Mouse (Mus musculus): ENCODE results near the gene Vps8. TPM values are rescaled to one million over a fixed set of nuclear protein-coding genes. Genes with fewer than 3 reads are reported as not detected.

The Vps8 gene
- polyA plus RNA-seq (2015; fragmentation: Nextera tagmentation; extraction: Ambion mirVana): 21.4 and 23.0 TPM in 2 replicates

DNA sequence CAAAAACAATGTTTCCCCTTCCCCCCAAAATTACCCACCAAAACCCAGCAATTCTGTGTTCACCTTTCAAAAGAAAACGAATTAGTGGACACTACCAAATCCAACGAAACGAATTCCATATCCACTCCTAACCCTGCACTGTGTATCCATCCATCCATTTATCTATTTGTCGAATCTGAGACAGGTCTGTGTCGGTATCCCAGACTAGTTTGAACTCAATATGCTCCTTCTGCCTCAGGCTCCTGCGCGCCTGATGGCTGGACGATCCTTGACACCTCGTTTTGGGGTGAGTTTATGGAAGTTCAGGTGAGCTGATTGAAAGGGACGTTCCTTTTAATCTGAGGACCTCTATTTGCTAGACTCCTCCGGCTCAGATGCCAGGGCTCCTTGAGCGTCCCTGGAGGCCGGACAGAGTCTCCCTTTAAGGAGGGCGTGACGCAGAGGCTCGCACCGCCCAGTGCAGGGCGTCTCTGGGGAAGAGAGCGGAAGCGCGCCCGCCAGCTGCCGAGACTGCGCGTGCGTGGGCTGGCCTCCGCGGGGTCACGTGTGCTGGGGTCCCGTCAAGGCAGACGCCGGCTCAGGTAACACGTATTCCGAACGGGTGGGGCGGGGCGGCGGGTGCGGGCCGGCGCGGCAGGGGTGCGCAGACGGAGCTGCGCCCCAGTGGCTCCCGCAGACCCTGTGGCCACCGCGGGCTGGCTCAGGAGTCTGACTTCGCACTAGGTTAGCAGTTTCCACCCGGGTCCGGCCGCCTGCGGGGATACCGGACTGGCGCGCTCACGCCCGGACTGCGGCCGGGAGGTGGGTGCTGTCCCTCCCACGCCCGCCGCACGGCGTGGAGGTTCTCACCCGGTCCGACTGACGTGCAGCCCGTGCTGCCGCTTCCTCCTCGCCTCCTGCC is at the start of gene Vps8:
Gene Vps8 (plus strand): TSS at position 474 of the 901 bp plus-strand sequence.
- ATAC-seq (replicated peaks; ENCODE audit: insufficient number of reproducible peaks, insufficient read depth, low FRiP score, low read depth): peak; percentile 97
- H3K27me3 ChIP-seq: no peaks in the 10 kb centered on the region
- peak within 1 kb of the TSS; percentile 90 for H3K4me2 ChIP-seq
- H3K36me3 ChIP-seq: no peaks in the 10 kb centered on the region
- H3K27ac ChIP-seq: peak within 1 kb of the TSS; percentile 82
- WGBS: 1% methylated on average over 61 of the region's 71 CpGs
- H3K4me3 ChIP-seq: peak within 1 kb of the TSS; percentile 79
- H3K9me3 ChIP-seq (replicated peaks): no peaks in the 10 kb centered on the region
- peak within 1 kb of the TSS; percentile 89 for H3K9ac ChIP-seq
- peaks cover 8% of the 10 kb centered on the region; the same call in 1 of the 2 replicates for H3K4me1 ChIP-seq (replicated peaks)

GRCm38 (mm10) chr16:21373316-21373960 is 49.5 kb upstream of the Vps8 start:
- Histone ChIP-seq H3K27me3 (no peaks in the 10 kb centered on the region), H3K27ac (no peak overlapping the region), H3K36me3 (no peaks in the 10 kb centered on the region), H3K4me1 (replicated peaks) (peaks cover 28% of the 10 kb centered on the region), H3K9me3 (replicated peaks) (no peaks in the 10 kb centered on the region), H3K4me3 (no peak overlapping the region), H3K4me2 (no peak overlapping the region), H3K9ac (no peak overlapping the region)
- no peak for ATAC-seq (replicated peaks; ENCODE audit: insufficient number of reproducible peaks, insufficient read depth, low FRiP score, low read depth)
- 61% methylated on average over 7 of the region's 7 CpGs for WGBS

DNA sequence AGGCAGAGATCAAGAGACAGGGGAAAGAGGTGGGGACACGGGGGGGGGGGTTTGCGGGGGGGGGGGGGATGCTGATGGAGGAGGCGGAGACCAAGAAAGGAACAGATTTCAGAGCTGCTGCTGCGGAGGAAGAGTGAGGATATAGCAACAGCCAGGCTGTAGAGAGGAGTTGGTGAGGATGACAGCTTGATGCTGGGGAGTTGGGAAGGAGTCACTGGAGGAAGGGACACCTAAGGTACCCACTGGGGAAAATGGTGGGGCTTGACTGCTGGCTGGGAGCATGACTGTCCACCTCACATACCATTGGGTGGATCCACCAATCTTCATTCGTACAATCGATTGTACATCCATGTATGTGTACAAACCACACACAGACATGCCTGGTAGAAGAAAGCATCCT is 48.9 kb upstream of the Vps8 start:
- peaks cover 28% of the 10 kb centered on the region for H3K4me1 ChIP-seq (replicated peaks)
- no peak overlapping the region for H3K4me3 ChIP-seq
- no peak overlapping the region for H3K27ac ChIP-seq
- no peak overlapping the region for H3K4me2 ChIP-seq
- 86% methylated on average over 4 of the region's 6 CpGs for WGBS
- H3K9ac ChIP-seq: no peak overlapping the region
- no peaks in the 10 kb centered on the region for H3K36me3 ChIP-seq
- ATAC-seq (replicated peaks; ENCODE audit: insufficient number of reproducible peaks, insufficient read depth, low FRiP score, low read depth): no peak
- H3K9me3 ChIP-seq (replicated peaks): no peaks in the 10 kb centered on the region
- H3K27me3 ChIP-seq: no peaks in the 10 kb centered on the region

DNA sequence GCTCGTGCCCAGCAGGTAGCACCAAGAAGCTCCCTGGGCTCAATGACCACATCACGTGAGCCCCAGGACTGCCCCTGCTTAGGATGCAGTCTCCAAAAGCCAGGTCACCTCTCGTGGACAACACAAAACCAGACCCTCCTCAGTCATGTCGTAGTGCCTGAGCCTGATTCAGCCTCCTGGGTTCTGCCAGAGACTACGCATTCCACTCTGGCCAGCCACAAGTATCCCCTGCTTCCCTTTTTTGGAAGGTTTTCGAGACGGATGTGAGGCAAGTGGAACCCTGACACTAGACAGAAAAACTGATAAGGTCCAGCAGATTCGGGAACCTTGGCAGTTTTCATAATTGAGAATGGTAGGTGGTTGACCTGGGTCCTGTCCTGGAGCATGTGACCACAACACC is 47.8 kb upstream of the Vps8 start:
- Histone ChIP-seq H3K27me3 (no peaks in the 10 kb centered on the region), H3K4me2 (no peak overlapping the region), H3K4me3 (no peak overlapping the region), H3K4me1 (replicated peaks) (peaks cover 19% of the 10 kb centered on the region), H3K9ac (no peak overlapping the region), H3K27ac (no peak overlapping the region), H3K36me3 (no peaks in the 10 kb centered on the region), H3K9me3 (replicated peaks) (no peaks in the 10 kb centered on the region)
- WGBS: 69% methylated on average over 8 of the region's 8 CpGs
- ATAC-seq (replicated peaks; ENCODE audit: insufficient number of reproducible peaks, insufficient read depth, low FRiP score, low read depth): no peak

DNA sequence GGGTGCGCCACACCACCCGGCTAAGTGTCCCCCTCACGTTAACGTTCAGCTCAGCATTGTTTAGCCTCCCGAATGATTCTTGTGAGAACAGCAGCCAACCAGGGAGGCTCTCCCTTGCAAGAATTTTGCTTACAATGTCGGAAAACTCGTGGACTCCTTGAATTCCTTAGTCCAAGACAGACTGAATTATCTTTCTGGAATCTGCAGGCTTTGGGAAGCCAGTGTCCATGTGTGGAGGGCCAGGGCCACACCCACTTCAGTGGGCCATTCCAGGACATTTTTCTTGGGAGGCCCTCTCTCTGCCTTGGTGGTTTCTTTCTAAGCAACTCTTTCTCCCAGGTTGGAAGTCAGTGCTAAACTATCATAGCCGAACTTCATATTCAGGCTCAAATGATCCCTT is 46.6 kb upstream of the Vps8 start:
- no peak for ATAC-seq (replicated peaks; ENCODE audit: insufficient number of reproducible peaks, insufficient read depth, low FRiP score, low read depth)
- Histone ChIP-seq H3K36me3 (no peaks in the 10 kb centered on the region), H3K27ac (peak overlapping the region; percentile 48; the same call in 1 of the 2 replicates), H3K4me2 (no peak overlapping the region), H3K27me3 (no peaks in the 10 kb centered on the region), H3K4me1 (replicated peaks) (peaks cover 15% of the 10 kb centered on the region), H3K4me3 (no peak overlapping the region), H3K9ac (no peak overlapping the region), H3K9me3 (replicated peaks) (no peaks in the 10 kb centered on the region)
- 73% methylated on average over 8 of the region's 8 CpGs for WGBS

DNA sequence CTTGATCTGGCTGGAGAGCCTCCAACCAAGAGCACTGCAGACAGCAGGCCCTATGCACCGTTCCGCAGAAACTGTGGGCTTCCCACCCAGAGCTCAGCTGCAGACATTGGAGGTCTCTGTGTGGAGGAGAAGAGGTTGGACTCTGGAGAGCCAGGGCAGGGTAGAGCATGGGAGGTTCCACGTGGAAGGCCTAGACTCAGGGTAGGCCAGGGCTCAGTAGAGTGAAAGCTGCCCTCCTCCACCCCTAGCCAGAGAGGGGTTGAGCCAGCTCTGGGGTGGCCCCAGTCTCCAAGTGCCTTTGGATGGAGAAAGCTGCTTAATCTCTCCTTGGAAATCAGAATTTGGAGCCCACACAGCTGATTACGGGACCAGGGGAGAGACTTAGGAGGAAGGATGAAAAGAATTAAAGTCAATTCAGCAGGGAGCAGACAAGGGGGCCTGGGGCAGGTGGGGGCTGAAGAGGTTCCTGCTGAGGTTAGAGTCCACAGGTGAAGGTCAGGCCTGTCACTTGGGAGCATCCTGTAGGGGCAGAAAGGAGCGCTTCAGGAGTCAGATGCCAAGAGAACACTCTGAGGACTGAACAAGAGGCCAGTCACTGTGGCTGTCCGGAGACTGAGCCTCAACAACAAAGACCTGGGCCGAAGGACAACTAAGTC is 45.8 kb upstream of the Vps8 start:
- no peak overlapping the region for H3K4me3 ChIP-seq
- no peaks in the 10 kb centered on the region for H3K27me3 ChIP-seq
- no peaks in the 10 kb centered on the region for H3K36me3 ChIP-seq
- peaks cover 16% of the 10 kb centered on the region for H3K4me1 ChIP-seq (replicated peaks)
- H3K9me3 ChIP-seq (replicated peaks): no peaks in the 10 kb centered on the region
- H3K27ac ChIP-seq: peak overlapping the region; percentile 48
- no peak for ATAC-seq (replicated peaks; ENCODE audit: insufficient number of reproducible peaks, insufficient read depth, low FRiP score, low read depth)
- WGBS: 58% methylated on average over 7 of the region's 7 CpGs
- no peak overlapping the region for H3K4me2 ChIP-seq
- H3K9ac ChIP-seq: no peak overlapping the region

DNA sequence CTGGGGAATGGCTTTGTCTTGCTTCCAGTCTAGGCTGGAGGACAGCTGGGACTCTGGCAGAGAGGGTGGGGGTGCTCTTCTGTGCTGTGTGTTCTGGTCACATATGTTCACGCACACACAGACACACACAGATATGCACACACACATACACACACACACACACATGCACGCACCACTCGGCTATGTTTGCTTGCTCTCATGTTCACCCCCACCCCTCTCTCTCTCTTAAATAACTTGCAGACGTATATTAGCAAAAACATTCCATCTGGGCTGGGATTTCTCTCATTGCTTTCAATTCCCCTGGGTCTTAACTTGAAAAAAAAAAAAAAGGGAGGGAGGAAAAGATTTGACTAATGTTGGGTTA is 45.3 kb upstream of the Vps8 start:
- Histone ChIP-seq H3K27me3 (no peaks in the 10 kb centered on the region), H3K27ac (peak overlapping the region; percentile 48), H3K9ac (no peak overlapping the region), H3K4me1 (replicated peaks) (peaks cover 20% of the 10 kb centered on the region), H3K4me3 (no peak overlapping the region), H3K4me2 (no peak overlapping the region), H3K36me3 (no peaks in the 10 kb centered on the region), H3K9me3 (replicated peaks) (no peaks in the 10 kb centered on the region)
- WGBS: 46% methylated on average over 4 of the region's 4 CpGs
- no peak for ATAC-seq (replicated peaks; ENCODE audit: insufficient number of reproducible peaks, insufficient read depth, low FRiP score, low read depth)

- 89% methylated on average over 1 of the region's 1 CpGs for WGBS
- ATAC-seq (replicated peaks; ENCODE audit: insufficient number of reproducible peaks, insufficient read depth, low FRiP score, low read depth): no peak
- H3K4me3 ChIP-seq: no peak overlapping the region
- H3K9me3 ChIP-seq (replicated peaks): no peaks in the 10 kb centered on the region
- H3K4me2 ChIP-seq: no peak overlapping the region
- H3K36me3 ChIP-seq: no peaks in the 10 kb centered on the region
- no peaks in the 10 kb centered on the region for H3K27me3 ChIP-seq
- peaks cover 18% of the 10 kb centered on the region for H3K4me1 ChIP-seq (replicated peaks)
- no peak overlapping the region for H3K27ac ChIP-seq
- H3K9ac ChIP-seq: no peak overlapping the region
These were observed 41.4 kb upstream of the Vps8 start for GRCm38 (mm10) chr16:21381469-21381868.

DNA sequence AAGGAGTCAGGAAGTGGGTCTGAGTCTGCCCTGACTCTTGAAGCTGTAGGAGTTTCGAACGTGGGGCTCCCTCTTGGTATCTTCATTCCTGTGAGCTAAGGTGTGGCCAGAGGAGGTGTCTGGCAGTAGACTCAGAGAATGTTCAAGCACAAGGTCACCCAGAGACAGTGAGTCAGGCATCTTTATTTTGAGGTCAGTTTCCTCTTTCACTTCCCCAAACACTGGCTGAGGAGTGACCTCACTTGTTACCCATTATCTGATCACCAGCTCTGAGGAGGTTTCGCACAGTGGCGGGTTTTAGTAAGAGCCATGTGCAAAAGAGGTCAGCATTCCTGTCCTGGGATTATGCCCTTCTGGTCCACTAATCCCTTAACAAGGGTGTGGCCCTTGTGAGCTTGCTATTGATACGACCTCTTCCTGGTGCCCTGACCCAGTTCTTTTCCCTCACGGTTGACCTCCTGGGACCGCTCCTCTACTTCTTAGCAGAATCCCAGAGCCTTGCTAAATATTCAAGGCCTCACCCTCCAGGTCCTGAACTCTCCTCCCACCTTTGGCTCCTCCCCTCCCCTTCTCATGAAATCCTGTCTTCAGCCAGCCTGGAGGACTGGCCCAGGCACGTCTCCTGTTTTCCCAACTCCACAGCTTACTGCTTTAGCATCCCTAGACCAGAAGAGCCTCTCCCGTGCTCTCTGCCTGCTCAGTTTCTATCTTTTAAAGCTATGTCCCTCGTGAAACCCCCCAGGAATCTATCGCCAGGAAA is 40.6 kb upstream of the Vps8 start:
- ATAC-seq (replicated peaks; ENCODE audit: insufficient number of reproducible peaks, insufficient read depth, low FRiP score, low read depth): no peak
- H3K9ac ChIP-seq: no peak overlapping the region
- WGBS: 44% methylated on average over 11 of the region's 11 CpGs
- H3K4me3 ChIP-seq: no peak overlapping the region
- H3K36me3 ChIP-seq: no peaks in the 10 kb centered on the region
- no peak overlapping the region for H3K4me2 ChIP-seq
- H3K27me3 ChIP-seq: no peaks in the 10 kb centered on the region
- H3K9me3 ChIP-seq (replicated peaks): no peaks in the 10 kb centered on the region
- H3K4me1 ChIP-seq (replicated peaks): peaks cover 11% of the 10 kb centered on the region
- H3K27ac ChIP-seq: no peak overlapping the region

GRCm38 (mm10) chr16:21385926-21386881 is 36.7 kb upstream of the Vps8 start:
- no peak for ATAC-seq (replicated peaks; ENCODE audit: insufficient number of reproducible peaks, insufficient read depth, low FRiP score, low read depth)
- no peak overlapping the region for H3K4me2 ChIP-seq
- H3K9me3 ChIP-seq (replicated peaks): no peaks in the 10 kb centered on the region
- H3K9ac ChIP-seq: no peak overlapping the region
- no peak overlapping the region for H3K27ac ChIP-seq
- no peak overlapping the region for H3K4me3 ChIP-seq
- WGBS: 65% methylated on average over 14 of the region's 14 CpGs
- no peaks in the 10 kb centered on the region for H3K27me3 ChIP-seq
- H3K36me3 ChIP-seq: no peaks in the 10 kb centered on the region
- H3K4me1 ChIP-seq (replicated peaks): peaks cover 13% of the 10 kb centered on the region; the same call in 1 of the 2 replicates

All from heart, embryonic 15.5 days (tissue).